Mouse (Mus musculus) ovary, postnatal 36 days (tissue): ENCODE measurements at regions not wholly inside any gene's neighbourhood (a gene's known extent, or its start where the extent isn't known, plus 50 kb on each side); places are given as distances from the start of the nearest gene placed in this dataset.
"Not testable (repeated sequence)": the region's sequence is repeated elsewhere in the genome, so short reads cannot be mapped to it uniquely, and the experiment has no call there.

Experiments used
- DNase-seq: peaks from one replicate; pipeline ENCODE4 v3.0.0; 2022; ENCODE audit warnings: low spot score, mixed read lengths

- DNase-seq: no peak
These were observed 253.4 kb downstream of the Dad1 start for GRCm38 (mm10) chr14:54000527-54000926.

- no peak for DNase-seq
These were observed 260.5 kb downstream of the Dad1 start for GRCm38 (mm10) chr14:53993427-53993826.

- DNase-seq: no peak
These were observed 261.1 kb downstream of the Dad1 start for GRCm38 (mm10) chr14:53992712-53993286.

DNA sequence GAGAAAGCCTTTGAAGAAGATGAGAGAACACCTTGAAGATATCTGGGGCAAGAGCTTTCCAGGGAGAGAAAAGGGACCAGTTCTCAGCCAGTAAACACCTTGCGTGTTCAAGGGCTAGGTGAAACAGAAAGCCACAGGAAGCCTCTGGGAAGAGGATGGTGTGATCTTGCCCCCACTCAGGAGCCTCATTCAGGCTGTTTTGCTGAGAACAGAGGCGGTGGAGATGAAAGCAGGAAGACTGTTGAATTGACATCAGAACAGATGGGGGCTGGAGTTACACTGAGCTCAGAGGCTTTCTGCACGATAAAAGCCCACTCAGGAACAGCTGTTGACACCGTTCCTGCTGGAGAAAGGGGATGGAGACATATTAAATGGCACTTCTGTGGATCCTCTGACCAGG is 262.5 kb downstream of the Dad1 start:
- DNase-seq: no peak

- no peak for DNase-seq
These were observed 273.1 kb downstream of the Dad1 start for GRCm38 (mm10) chr14:53980771-53981170.

DNA sequence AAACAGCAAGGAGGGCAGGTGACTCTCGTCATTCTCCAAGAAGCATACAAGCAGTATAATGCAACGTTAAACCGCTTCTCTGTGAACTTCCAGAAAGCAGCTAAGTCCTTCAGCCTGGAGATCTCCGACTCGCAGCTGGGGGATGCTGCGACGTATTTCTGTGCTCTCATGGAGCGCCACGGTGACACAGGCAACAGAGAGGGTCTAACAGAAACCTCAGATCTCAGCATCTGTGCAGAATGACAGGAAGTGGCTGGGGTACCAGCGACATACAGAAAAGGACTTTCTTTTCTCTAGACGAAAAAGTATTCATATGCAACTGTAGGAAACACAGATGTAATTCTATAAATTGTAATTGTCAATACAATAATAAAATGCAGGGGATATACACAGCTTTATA is 292.5 kb downstream of the Dad1 start:
- DNase-seq: not testable (repeated sequence)

- no peak for DNase-seq
These were observed 293.1 kb downstream of the Dad1 start for GRCm38 (mm10) chr14:53960779-53961178.

GRCm38 (mm10) chr14:53935791-53936231 is 318.1 kb downstream of the Dad1 start:
- peak; percentile 78 for DNase-seq

- peak; percentile 65 for DNase-seq
These were observed 318.6 kb downstream of the Dad1 start for GRCm38 (mm10) chr14:53935336-53935735.

GRCm38 (mm10) chr14:53910871-53911270 is 343.0 kb downstream of the Dad1 start:
- DNase-seq: no peak

GRCm38 (mm10) chr14:53904578-53904977 is 349.3 kb downstream of the Dad1 start:
- no peak for DNase-seq

DNA sequence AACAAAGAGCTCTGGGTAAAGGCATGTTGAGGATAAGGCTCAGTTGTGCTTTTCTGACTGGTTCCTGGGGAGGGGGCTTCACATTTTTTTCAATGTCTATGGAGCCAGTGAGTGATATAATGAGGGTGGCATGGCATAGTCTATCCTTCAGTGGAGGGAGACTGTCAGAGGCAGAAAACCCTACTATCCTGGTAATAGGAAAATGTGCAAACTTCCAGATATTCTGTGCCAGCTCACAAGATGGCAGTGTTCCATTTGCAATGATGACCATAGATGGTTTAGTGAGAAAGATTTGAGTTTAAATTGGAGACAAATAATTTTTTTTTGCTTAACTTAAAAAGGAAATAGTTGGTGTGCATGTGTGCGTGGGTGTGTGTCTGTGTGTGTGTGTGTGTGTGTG is 352.8 kb downstream of the Dad1 start:
- DNase-seq: no peak

DNA sequence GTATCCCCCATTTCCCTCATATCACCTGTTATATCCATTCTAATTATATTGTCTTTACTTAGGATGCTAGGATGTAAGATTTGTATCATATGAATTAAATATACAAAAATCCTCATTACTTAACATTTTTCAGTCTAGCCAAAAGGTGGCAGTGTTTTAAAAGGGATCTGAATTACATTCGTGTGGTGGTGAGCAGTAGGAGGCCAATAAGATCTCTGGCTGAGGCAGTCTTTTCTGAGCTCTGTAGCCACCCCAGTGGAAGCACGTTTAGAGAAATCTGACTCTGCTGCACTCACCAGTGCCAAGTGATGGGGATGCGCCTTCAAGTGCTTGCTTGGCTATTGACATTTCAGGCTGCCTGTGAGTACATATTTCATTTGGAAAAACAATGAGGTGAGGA is 372.6 kb downstream of the Dad1 start:
- DNase-seq: no peak

- no peak for DNase-seq
These were observed 377.3 kb downstream of the Dad1 start for GRCm38 (mm10) chr14:53876581-53876980.

DNA sequence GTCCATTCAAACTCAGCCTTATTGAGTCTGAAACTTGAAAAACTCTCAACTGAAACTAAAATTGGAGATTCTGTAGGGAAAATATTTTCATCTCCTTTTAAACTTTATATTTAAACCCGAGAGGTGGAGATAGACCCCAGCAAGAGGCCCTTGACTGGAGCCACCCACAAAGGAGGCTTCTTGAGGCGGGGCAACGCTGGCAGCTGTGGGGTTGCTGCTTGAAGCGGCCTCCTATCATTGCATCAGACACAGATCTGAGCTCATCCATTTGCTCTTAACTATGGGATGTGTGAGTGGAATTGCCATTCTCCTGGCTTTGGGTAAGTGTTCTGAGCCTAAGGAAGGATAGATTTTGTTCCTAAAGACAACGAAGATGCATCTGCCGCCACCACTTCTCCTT is 378.2 kb downstream of the Dad1 start:
- no peak for DNase-seq

- no peak for DNase-seq
These were observed 406.9 kb downstream of the Dad1 start for GRCm38 (mm10) chr14:53847049-53847448.

DNA sequence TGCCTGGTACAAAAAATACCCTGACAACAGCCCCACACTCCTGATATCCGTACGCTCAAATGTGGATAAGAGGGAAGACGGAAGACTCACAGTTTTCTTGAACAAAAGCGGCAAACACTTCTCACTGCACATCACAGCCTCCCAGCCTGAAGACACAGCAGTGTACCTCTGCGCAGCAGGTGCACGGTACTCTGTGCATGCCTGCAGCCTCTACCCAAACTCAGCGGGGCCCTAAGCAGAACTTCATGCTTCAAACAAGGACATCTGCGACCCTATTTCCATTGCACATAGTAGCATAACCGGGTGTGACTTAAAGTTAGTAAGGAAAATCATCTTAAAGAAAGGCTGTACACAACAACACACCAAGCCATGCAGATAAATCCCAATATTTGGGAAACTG is 408.3 kb downstream of the Dad1 start:
- DNase-seq: no peak

GRCm38 (mm10) chr14:53832553-53832952 is 421.4 kb downstream of the Dad1 start:
- DNase-seq: no peak

GRCm38 (mm10) chr14:53831651-53832050 is 422.3 kb downstream of the Dad1 start:
- DNase-seq: no peak

- DNase-seq: no peak
These were observed 423.2 kb downstream of the Dad1 start for GRCm38 (mm10) chr14:53830717-53831116.

- no peak for DNase-seq
These were observed 427.1 kb downstream of the Dad1 start for GRCm38 (mm10) chr14:53826782-53827181.

DNA sequence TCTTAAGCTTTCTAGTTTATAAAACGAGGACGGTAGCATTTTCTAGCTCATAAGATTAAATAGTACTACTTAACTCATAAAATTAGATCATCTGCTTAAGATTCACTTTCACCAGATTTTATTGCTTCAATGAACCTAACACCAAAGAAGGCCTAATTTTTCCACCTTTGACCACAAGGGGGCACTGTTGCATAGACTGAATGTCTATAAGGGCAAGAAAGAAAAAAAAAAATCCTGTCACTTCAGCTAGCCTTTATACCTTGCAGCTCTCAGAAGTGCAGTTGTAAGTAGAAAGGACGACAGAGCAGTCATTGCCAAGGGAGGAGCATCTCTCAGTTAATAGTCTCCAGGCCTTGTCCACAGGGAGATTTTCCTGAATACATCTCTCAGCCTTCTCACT is 447.7 kb downstream of the Dad1 start:
- DNase-seq: no peak

DNA sequence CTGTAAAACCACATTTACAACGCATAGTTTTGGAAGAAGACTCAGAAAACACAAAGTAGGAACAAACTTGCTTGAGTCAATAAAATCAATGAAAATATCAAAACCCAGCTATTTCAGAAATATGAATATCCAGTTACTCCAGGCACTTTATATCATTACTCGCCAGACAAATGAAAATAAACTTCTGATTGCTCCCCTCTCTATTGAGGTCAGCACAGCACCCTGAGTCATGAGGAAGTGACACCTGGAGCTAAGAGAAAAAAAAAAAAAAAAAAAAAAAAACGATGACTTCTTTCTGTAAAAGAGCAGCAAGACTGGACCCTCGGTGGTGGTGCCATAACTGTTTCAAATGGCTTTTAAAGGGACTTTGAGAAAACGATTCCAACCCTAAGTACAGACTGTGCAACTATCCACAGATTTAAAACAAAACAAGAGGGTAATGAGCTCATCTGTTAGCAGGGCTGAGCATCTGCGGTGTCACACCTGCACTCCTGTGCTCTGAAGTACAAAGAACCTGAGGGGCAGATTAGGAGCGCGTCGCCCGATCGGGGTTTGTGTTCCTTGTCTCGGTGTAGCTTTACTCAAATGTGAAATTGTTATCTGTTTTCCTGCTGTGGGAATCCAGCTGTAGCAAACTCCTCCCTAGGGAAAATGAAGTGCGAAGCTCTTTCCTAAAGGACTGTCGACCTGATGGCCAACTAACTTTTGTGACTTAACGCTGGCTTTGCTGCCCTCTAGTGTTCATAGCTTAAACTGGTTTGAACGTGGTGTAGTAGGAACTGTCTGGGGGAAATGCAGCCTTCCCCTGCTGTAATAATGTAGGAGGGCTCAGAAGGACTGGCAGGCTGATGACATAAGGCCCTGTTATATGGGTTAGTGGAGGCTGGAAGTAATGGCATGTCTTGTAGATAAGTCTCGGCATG is 449.9 kb downstream of the Dad1 start:
- DNase-seq: no peak

DNA sequence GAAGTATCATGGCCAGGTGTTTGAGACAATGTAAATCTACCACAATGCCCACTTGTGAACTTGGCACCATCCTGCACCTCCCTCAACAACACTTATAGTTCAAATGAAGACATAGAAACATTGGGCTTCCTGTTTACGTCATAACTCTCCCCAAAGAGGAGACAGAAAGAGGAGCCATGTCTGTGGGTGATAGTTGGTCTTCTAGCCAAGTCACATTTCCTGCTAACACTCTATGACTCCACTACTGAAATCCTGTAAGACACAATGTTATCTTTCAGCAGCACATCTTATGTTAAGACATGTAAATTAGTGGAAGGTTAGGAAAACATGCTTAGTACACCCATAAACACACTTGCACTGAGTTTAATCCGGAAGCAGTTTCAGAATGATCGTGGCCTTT is 451.4 kb downstream of the Dad1 start:
- DNase-seq: no peak
